ENCODE assay signal across 8 mouse cellular contexts in the genomic region with DNA sequence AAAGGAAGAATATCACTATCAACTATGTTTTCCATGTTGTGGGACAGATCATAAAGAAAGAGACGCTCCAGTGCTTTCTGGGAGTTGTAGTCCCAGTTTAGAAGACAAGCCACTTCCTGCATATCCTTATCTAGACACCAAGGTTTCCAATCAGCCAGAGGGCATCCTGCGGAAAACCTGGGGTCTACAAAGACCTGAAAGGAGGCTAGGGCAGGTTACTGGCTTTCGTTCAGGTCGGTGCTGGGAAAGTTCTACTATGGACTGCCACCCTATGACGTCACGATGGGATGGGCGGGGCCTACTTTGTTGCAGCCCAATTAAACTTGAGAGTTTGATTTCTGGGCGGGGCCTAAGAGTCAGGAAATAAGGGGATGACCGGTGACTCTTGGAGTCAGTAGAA. TPM values are rescaled to one million over a fixed set of nuclear protein-coding genes. Genes with fewer than 3 reads are reported as not detected.
DNase-seq lines count a peak whose midpoint lies in the region; ATAC-seq and TF ChIP-seq lines count a peak whose summit lies in the region.

Gene Izumo1, plus strand, starts transcription at position 369 of the 400 bp plus-strand sequence.

- no peak for TF ChIP-seq CTCF in left cerebral cortex, adult 2 months (IDR thresholded peaks at IDR 0.05)
- no peak for TF ChIP-seq CTCF in midbrain, postnatal 0 days (IDR thresholded peaks at IDR 0.05)

- peaks cover 15% of the 10 kb centered on the region for H3K27me3 ChIP-seq in embryonic facial prominence, embryonic 11.5 days (ENCODE audit: control insufficient read depth, insufficient read depth, low read length)
- peaks cover 18% of the 10 kb centered on the region for H3K27me3 ChIP-seq in midbrain, postnatal 0 days (ENCODE audit: insufficient read depth, low read length)

- ATAC-seq in embryonic facial prominence, embryonic 11.5 days (replicated peaks; ENCODE audit: insufficient number of reproducible peaks, low FRiP score, low TSS enrichment, low read depth): no peak
- ATAC-seq in midbrain, postnatal 0 days (ENCODE audit: low FRiP score): no peak

- no peak within 1 kb of the TSS for H3K27ac ChIP-seq in ES-E14 (ENCODE audit: insufficient read depth, low read depth, low read length, poor library complexity, severe bottlenecking)
- no peak within 1 kb of the TSS for H3K27ac ChIP-seq in embryonic facial prominence, embryonic 11.5 days (replicated peaks; ENCODE audit: low read depth, low read length)
- H3K27ac ChIP-seq in left cerebral cortex, adult 2 months: no peak within 1 kb of the TSS
- no peak within 1 kb of the TSS for H3K27ac ChIP-seq in midbrain, postnatal 0 days (ENCODE audit: low read depth, low read length)

- H3K4me1 ChIP-seq in ES-E14 (ENCODE audit: control insufficient read depth in 2 of 2, insufficient read depth in 2 of 2, low read length in 2 of 2, poor library complexity in 1 of 2): peaks cover 2 to 3% of the 10 kb centered on the region in 2 experiments; a peak in 1 of 4 replicates
- 0 out of 2 replicates have a peak, but pooled peaks cover 4% of the 10 kb centered on the region for H3K4me1 ChIP-seq in embryonic facial prominence, embryonic 11.5 days (ENCODE audit: control insufficient read depth, insufficient read depth, low read length)
- H3K4me1 ChIP-seq in midbrain, postnatal 0 days (ENCODE audit: insufficient read depth, low read length): no peaks in the 10 kb centered on the region

- H3K4me2 ChIP-seq in embryonic facial prominence, embryonic 11.5 days (ENCODE audit: low read depth, low read length): no peak within 1 kb of the TSS
- H3K4me2 ChIP-seq in midbrain, postnatal 0 days (ENCODE audit: low read depth, low read length, poor library complexity, severe bottlenecking): no peak within 1 kb of the TSS

- no peaks in the 10 kb centered on the region for H3K9me3 ChIP-seq in ES-E14 (ENCODE audit: control insufficient read depth, insufficient read depth, low read depth, low read length)
- no peaks in the 10 kb centered on the region for H3K9me3 ChIP-seq in embryonic facial prominence, embryonic 11.5 days (replicated peaks; ENCODE audit: control insufficient read depth, low read length)
- no peaks in the 10 kb centered on the region for H3K9me3 ChIP-seq in midbrain, postnatal 0 days (ENCODE audit: low read length)

- no peak within 1 kb of the TSS for H3K9ac ChIP-seq in ES-E14 (ENCODE audit: insufficient read depth, low read depth, low read length, poor library complexity, severe bottlenecking)
- H3K9ac ChIP-seq in embryonic facial prominence, embryonic 11.5 days (replicated peaks; ENCODE audit: low read length): no peak within 1 kb of the TSS
- H3K9ac ChIP-seq in midbrain, postnatal 0 days (replicated peaks; ENCODE audit: low read length, poor library complexity, severe bottlenecking): no peak within 1 kb of the TSS

- H3K4me3 ChIP-seq in ES-E14 (ENCODE audit: insufficient read depth in 1 of 2, low read depth in 1 of 2, low read length in 2 of 2, poor library complexity in 1 of 2, severe bottlenecking in 1 of 2): peak within 1 kb of the TSS in 1 of 2 experiments; percentile 34; a peak in 3 of 4 replicates
- H3K4me3 ChIP-seq in embryonic facial prominence, embryonic 11.5 days (ENCODE audit: low read depth, low read length): no peak within 1 kb of the TSS
- no peak within 1 kb of the TSS for H3K4me3 ChIP-seq in left cerebral cortex, adult 2 months
- no peak within 1 kb of the TSS for H3K4me3 ChIP-seq in midbrain, postnatal 0 days (ENCODE audit: low read depth, low read length)

- intact Hi-C loops in left cerebral cortex, adult 2 months (cut with DNase I): no loop called here

- DNase-seq in kidney, adult 18-20 months: peak; percentile 52
- no peak for DNase-seq in kidney, adult 8-10 months
- DNase-seq in ES-E14 (ENCODE audit: low read depth, low spot score): peak; percentile 87
- DNase-seq in embryonic facial prominence, embryonic 11.5 days (ENCODE audit: low spot score): peak; percentile 33
- DNase-seq in lung, postnatal 14 days: peak; percentile 57
- DNase-seq in spleen, postnatal 36 days (ENCODE audit: low spot score in 2 of 2): no peak
- DNase-seq in left cerebral cortex, adult 2 months (ENCODE audit: extremely low spot score in 1 of 2, low spot score in 2 of 2): no peak
- DNase-seq in midbrain, postnatal 0 days (ENCODE audit: low spot score): no peak

- in situ Hi-C loops in ES-E14 (cut with MboI; ENCODE audit: low sequenced_read_pairs in 2 of 2, unreplicated experiment in 2 of 2): no loop called here

- peaks cover 2% of the 10 kb centered on the region; the same call in 1 of the 2 replicates for H3K36me3 ChIP-seq in ES-E14 (ENCODE audit: control insufficient read depth, insufficient read depth, low read length, poor library complexity, severe bottlenecking)
- H3K36me3 ChIP-seq in embryonic facial prominence, embryonic 11.5 days (replicated peaks; ENCODE audit: control insufficient read depth, insufficient read depth, low read depth, low read length): no peaks in the 10 kb centered on the region
- no peaks in the 10 kb centered on the region for H3K36me3 ChIP-seq in midbrain, postnatal 0 days (ENCODE audit: insufficient read depth, low read length)

- 32% methylated on average over 9 of the region's 9 CpGs for WGBS in embryonic facial prominence, embryonic 11.5 days
- WGBS in midbrain, postnatal 0 days: 30% methylated on average over 9 of the region's 9 CpGs

TF ChIP-seq in ES-E14, 5 proteins besides CTCF, POLR2A, EP300 and RAD21:
- TF ChIP-seq HCFC1 (IDR thresholded peaks at IDR 0.05; ENCODE audit: borderline replicate concordance, insufficient read depth, low read length) (peak; percentile 89), CHD2 (IDR thresholded peaks at IDR 0.05; ENCODE audit: low read depth, low read length) (no peak)

RNA-seq across cellular contexts. Expression of gene Izumo1, which starts in this region (rescaled TPM):
- 0.31 and 0.63 TPM in 2 replicates for total RNA-seq in ES-E14 (2012; rRNA removed)
- 0.08 and 0.11 TPM in 2 replicates for polyA plus RNA-seq in embryonic facial prominence, embryonic 11.5 days (2014; fragmentation: Nextera tagmentation; extraction: Ambion mirVana)
- total RNA-seq in left cerebral cortex, adult 2 months (2021): under 1 TPM in 1 of 2 experiments, not detected in 1; 0.34 TPM
- total RNA-seq in midbrain, postnatal 0 days (2014; rRNA removed): 0.11 TPM in 1 of 2 replicates, not detected in the other
- 0.11 TPM in 1 of 2 replicates, not detected in the other for polyA plus RNA-seq in midbrain, postnatal 0 days (2015; fragmentation: Nextera tagmentation; extraction: Ambion mirVana)

Comparison
In these comparisons a context has a peak if more than half of its experiments do, and no peak if none do; other contexts are left out.
1. DNase-seq: peak in kidney, adult 18-20 months (single experiment) and lung, postnatal 14 days (single experiment); none in kidney, adult 8-10 months (0 of 2), spleen, postnatal 36 days (0 of 2), left cerebral cortex, adult 2 months (0 of 2) and midbrain, postnatal 0 days (single experiment).
2. Peak in DNase-seq in ES-E14; RNA of the gene not detected or under 1 TPM.
3. Peak in DNase-seq in embryonic facial prominence, embryonic 11.5 days; RNA of the gene not detected or under 1 TPM.